Mouse (Mus musculus) kidney, postnatal 14 days (tissue): ENCODE data around the gene Prdm12.

Experiments used
- DNase-seq: peaks from one replicate; pipeline ENCODE4 v3.0.0; 2022; ENCODE audit warnings: mixed read lengths

Prdm12 gene

GRCm38 (mm10) chr2:31639901-31640608, at the start of gene Prdm12:
TSS of gene Prdm12 (plus strand) at chr2:31640037.
- DNase-seq: no peak

GRCm38 (mm10) chr2:31591799-31592484, 47.9 kb upstream of the Prdm12 start:
- no peak for DNase-seq

- DNase-seq: no peak
These were observed 32.3 kb upstream of the Prdm12 start for GRCm38 (mm10) chr2:31607555-31607954.

- no peak for DNase-seq
These were observed 30.0 kb upstream of the Prdm12 start for GRCm38 (mm10) chr2:31609859-31610261.

- DNase-seq: no peak
These were observed 28.9 kb upstream of the Prdm12 start for GRCm38 (mm10) chr2:31610922-31611321.

- no peak for DNase-seq
These were observed 28.4 kb upstream of the Prdm12 start for GRCm38 (mm10) chr2:31611400-31611799.

- no peak for DNase-seq
These were observed 27.2 kb upstream of the Prdm12 start for GRCm38 (mm10) chr2:31612627-31613026.

GRCm38 (mm10) chr2:31613781-31614180, 26.1 kb upstream of the Prdm12 start:
- no peak for DNase-seq

- DNase-seq: no peak
These were observed 21.2 kb upstream of the Prdm12 start for GRCm38 (mm10) chr2:31618484-31619161.

- no peak for DNase-seq
These were observed 20.6 kb upstream of the Prdm12 start for GRCm38 (mm10) chr2:31619208-31619607.

- DNase-seq: no peak
These were observed 6.3 kb upstream of the Prdm12 start for GRCm38 (mm10) chr2:31633531-31633930.

- no peak for DNase-seq
These were observed 4.3 kb upstream of the Prdm12 start for GRCm38 (mm10) chr2:31635281-31636137.

- no peak for DNase-seq
These were observed 3.6 kb upstream of the Prdm12 start for GRCm38 (mm10) chr2:31636138-31636741.

GRCm38 (mm10) chr2:31636742-31637141, 3.1 kb upstream of the Prdm12 start:
- no peak for DNase-seq

GRCm38 (mm10) chr2:31637311-31637710, 2.5 kb upstream of the Prdm12 start:
- no peak for DNase-seq

- DNase-seq: peak; percentile 58
These were observed 2.0 kb upstream of the Prdm12 start for GRCm38 (mm10) chr2:31637807-31638206.

- DNase-seq: no peak
These were observed 1.0 kb upstream of the Prdm12 start for GRCm38 (mm10) chr2:31638581-31639465.

GRCm38 (mm10) chr2:31639466-31639760, 424 bp upstream of the Prdm12 start:
- DNase-seq: no peak

GRCm38 (mm10) chr2:31640609-31641507, 1.0 kb downstream of the Prdm12 start:
- DNase-seq: no peak

GRCm38 (mm10) chr2:31641508-31641830, 1.6 kb downstream of the Prdm12 start:
- no peak for DNase-seq

- no peak for DNase-seq
These were observed 2.1 kb downstream of the Prdm12 start for GRCm38 (mm10) chr2:31641929-31642328.
